Mouse (Mus musculus): ENCODE measurements around the gene Rasl2-9.
"Not testable (repeated sequence)": the region's sequence is repeated elsewhere in the genome, so short reads cannot be mapped to it uniquely, and the experiment has no call there.

Rasl2-9 gene

DNA sequence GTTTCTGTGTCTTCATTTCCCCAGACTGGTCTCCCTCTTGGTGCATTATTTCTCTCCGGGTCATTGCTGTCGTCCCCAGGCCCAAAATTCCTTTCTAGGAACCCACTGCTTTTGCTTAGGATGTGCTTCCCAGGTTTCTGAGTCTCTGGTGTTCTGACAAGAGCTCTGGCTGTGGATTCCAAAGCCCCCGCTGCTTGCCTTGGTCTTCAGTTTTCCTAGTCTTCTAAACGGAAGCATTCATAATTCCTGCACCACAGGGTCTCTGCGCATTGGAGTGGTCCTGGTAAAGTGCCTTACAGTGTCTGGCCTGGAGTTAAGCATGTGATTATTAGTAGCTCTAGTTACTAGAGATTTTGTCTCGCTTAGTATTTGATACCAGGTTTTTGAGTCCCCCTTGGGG is 44.9 kb downstream of the Rasl2-9 start:
- in situ Hi-C loops (cut with MboI) = no loop called here

DNA sequence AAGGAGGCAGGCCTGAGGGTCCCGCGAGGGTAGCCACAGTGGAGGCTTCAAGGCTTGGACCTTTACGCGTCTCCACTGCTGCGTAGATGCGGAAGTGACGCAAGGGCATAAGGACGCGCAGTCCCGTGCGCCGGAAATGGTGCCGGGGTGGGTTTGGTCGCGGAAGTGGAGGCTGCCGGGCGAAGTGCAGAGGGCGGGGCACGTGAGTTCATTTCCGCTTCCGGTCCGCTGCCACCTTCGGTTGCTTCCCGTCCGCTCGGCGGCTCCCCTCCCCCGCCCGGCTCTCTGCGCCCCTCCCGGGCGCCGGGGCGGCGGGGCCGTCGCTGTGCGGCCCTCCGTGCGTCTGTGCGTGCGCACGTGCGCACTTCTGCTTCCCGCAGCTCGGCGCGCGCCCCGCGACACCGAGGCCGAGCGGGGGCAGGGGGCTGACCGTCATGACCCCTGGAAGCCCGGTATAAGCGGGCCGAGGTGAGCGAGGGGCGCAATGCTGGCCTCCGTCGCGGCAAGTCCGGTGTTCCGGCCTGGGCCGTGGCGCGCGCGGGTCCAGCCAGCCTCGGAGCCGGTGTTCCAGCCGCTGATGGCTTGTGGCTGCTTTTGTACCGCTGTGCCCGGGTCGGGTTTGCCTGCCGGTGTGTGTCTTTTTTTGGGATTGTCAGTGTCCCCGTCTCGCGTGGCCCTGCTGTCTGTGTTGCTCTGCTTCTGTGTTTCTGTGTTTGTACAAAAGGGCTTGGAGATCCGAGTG is 45.6 kb downstream of the Rasl2-9 start, which contains the start of gene Epn1:
Gene Epn1, plus strand, starts transcription at position 226 of the 742 bp plus-strand sequence.
- in situ Hi-C loops (cut with MboI) = no loop called here

DNA sequence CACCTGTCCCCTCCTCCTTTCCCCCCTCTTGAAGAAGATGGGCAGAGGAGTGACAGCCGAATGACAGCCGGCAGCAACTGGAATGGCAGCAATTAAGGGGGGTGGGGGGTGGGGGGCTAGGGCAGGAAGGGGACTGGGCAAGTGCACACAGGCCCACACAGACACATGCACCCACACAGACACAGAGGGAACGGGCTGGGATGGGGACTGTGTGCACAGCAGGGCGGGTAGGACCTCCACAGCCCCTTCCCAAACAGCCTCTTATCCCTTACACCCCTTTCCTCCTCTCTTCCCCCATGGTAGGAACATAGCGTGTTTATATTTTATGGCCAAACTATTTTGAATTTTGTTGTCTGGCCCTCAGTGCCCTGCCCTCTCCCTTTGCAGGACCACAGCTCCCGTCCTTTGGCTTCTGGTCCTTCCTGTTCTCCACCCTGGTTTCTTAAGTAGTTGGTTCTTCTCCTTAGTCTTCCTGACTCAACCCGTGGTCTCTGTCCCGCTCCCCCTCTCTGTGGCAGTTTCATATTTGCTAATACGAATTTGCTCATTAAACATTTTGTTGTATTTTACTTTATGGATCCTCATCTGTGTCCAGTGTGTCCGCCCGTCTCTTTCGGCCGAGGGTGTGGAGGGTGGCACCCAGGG is 46.3 kb downstream of the Rasl2-9 start:
- in situ Hi-C loops (cut with MboI) = not testable (repeated sequence)

DNA sequence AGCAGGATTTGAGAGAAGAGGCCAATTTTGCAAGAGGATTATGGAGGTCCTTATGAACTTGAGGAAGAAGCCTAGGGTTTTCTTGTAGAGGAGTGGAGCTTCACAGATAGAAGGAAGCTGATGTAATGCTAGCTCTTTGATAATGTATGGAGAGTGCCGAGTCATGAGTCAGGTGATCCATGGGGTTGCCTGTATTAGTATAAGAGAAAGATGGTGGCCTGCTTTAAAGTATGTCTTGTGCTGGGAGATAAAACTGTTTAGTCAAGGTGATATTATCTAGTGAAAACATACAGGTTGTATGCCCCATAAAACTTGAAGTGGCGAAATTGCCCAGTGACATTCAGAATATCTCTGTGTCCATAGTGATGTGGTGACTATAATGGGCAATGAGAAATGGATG is 48.8 kb downstream of the Rasl2-9 start:
- in situ Hi-C loops (cut with MboI) = no loop called here

DNA sequence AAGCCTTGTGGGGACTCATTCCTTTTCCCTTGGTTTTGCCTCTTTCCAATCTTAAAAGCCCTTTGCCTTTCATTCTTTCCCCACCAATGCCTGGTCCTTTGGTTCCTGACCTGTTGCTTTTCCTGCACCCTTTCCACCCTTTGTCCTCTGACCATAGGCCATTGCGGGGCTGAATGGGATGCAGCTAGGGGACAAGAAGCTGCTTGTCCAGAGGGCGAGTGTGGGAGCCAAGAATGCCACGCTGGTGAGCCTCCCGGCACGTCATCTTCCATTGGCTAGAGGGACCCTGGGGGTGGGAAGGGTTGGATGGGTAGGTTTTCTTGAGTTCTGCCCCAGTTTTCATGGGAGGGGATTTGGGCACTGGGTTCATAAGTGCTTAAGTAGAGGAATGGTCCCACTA is 50.8 kb downstream of the Rasl2-9 start:
- in situ Hi-C loops (cut with MboI) = no loop called here

Measured in mature B cell (primary cell).